Comparison of ENCODE assay signal across 8 mouse cellular contexts in the genomic region with DNA sequence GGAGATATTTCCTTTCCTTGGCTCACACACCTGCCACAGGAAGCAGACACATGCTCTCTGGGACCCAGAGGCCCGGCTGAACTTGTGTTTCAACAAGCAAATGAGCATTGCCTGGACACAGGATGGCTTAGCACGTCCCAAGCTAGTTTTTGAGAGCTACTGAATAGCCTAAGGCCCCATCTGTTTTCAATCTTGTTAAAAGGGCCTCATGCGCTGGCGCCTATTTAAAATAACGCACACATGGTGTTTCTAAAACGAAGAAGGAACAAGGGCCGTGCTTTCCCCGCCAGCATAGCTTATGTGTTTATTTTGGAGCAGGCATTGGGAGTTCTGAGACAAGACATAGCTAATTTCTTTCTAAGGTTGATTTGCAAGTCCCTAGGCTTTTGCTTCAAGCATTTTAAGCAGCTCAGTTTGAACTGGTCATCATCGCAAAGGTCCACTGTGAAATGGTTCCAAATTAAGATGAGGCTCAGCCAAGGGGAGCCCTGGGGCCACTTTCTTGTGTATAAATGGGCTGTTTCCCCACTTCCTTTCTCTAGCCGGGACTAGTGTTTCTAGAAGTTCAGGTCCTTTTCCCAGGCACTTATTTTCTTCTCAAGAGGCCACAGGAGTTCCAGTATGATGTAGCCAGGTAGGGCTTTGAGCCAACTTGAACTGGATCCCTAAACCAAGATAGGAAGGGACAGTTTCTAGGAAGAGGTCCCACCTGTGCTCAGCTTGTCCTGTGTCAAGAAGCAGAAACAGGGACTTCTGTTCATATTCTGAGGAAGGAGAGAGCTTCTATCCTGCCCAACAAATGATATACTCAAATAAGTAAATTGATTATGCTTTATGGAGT.
DNase-seq lines count a peak whose midpoint lies in the region; ATAC-seq lines count a peak whose summit lies in the region.

No protein-coding gene starts in this region.

- no peak overlapping the region for H3K4me2 ChIP-seq in midbrain, embryonic 11.5 days

- no peaks in the 10 kb centered on the region for H3K9me3 ChIP-seq in midbrain, embryonic 11.5 days (ENCODE audit: control insufficient read depth, low read length)

- no peak for ATAC-seq in midbrain, embryonic 11.5 days (ENCODE audit: low FRiP score)
- no peak for ATAC-seq in granulocyte monocyte progenitor cell, adult 5-6 weeks (replicated peaks; ENCODE audit: poor library complexity, severe bottlenecking)

- H3K27ac ChIP-seq in midbrain, embryonic 11.5 days (ENCODE audit: low read depth, low read length): no peak overlapping the region

- H3K4me1 ChIP-seq in midbrain, embryonic 11.5 days (ENCODE audit: control insufficient read depth, insufficient read depth, low read length): no peaks in the 10 kb centered on the region; the same call in 1 of the 2 replicates

- H3K36me3 ChIP-seq in midbrain, embryonic 11.5 days (ENCODE audit: control insufficient read depth, insufficient read depth, low read length): no peaks in the 10 kb centered on the region

- 71% methylated on average over 10 of the region's 10 CpGs for WGBS in midbrain, embryonic 11.5 days

- H3K9ac ChIP-seq in midbrain, embryonic 11.5 days (ENCODE audit: low read length): no peak overlapping the region

- no peaks in the 10 kb centered on the region for H3K27me3 ChIP-seq in midbrain, embryonic 11.5 days (ENCODE audit: control insufficient read depth, insufficient read depth, low read length)

- no peak overlapping the region for H3K4me3 ChIP-seq in midbrain, embryonic 11.5 days (ENCODE audit: low read depth, low read length)

- peak; percentile 12 to 23 for DNase-seq in cerebellum, postnatal 25 days
- no peak for DNase-seq in cerebellum, adult 9-11 months
- peak; percentile 27 for DNase-seq in embryo, embryonic 9.5 days (ENCODE audit: extremely low spot score)
- DNase-seq in heart, adult 9 months (ENCODE audit: low spot score in 2 of 2): peak; percentile 67 to 70
- DNase-seq in kidney, adult 9 months: peak; percentile 56
- peak; percentile 88 for DNase-seq in midbrain, embryonic 11.5 days (ENCODE audit: low spot score, missing footprints)
- DNase-seq in testis, postnatal 14 days (ENCODE audit: low spot score): no peak

Comparison
In these comparisons a context has a peak if more than half of its experiments do, and no peak if none do; other contexts are left out.
1. DNase-seq: peak in cerebellum, postnatal 25 days (2 of 2), embryo, embryonic 9.5 days (single experiment), heart, adult 9 months (2 of 2), kidney, adult 9 months (single experiment) and midbrain, embryonic 11.5 days (single experiment); none in cerebellum, adult 9-11 months (single experiment) and testis, postnatal 14 days (single experiment).